Mouse (Mus musculus) lung, adult 2 months (tissue): ENCODE measurements at regions not wholly inside any gene's neighbourhood (a gene's known extent, or its start where the extent isn't known, plus 50 kb on each side); places are given as distances from the start of the nearest gene placed in this dataset.

Source experiments
- DNase-seq: peaks from one replicate; pipeline ENCODE4 v3.0.0; 2022
- H3K4me1 ChIP-seq: fragments of 200-500 bp; 2 replicates; pipeline ENCODE4 v1.6.1; 2011; ENCODE audit warnings: low read length; ENCODE audit not compliant: control insufficient read depth, insufficient read depth
- H3K4me3 ChIP-seq: fragments of 200-500 bp; replicated peaks from 2 replicates; pipeline ENCODE3; 2011; ENCODE audit warnings: low read depth, mild to moderate bottlenecking, control low read depth, low read length; ENCODE audit errors: extremely low read depth
- CTCF ChIP-seq: fragments of 200-500 bp; IDR thresholded peaks from 2 replicates; pipeline ENCODE4 v1.5.1; 2011; ENCODE audit warnings: mild to moderate bottlenecking, low read length, control low read depth; ENCODE audit not compliant: insufficient read depth
- POLR2A ChIP-seq: fragments of 200-500 bp; IDR thresholded peaks from 2 replicates; pipeline ENCODE4 v1.6.1; 2011; ENCODE audit warnings: low read depth, mild to moderate bottlenecking, control low read depth, low read length, borderline replicate concordance; ENCODE audit errors: extremely low read depth
- WGBS: fragments of 180-500 bp; shearing (Covaris S2); methylation state at CpG from one replicate; pipeline ENCODE4 v1.1.7; 2018; 5-methylcytosine and 5-hydroxymethylcytosine counted together

DNA sequence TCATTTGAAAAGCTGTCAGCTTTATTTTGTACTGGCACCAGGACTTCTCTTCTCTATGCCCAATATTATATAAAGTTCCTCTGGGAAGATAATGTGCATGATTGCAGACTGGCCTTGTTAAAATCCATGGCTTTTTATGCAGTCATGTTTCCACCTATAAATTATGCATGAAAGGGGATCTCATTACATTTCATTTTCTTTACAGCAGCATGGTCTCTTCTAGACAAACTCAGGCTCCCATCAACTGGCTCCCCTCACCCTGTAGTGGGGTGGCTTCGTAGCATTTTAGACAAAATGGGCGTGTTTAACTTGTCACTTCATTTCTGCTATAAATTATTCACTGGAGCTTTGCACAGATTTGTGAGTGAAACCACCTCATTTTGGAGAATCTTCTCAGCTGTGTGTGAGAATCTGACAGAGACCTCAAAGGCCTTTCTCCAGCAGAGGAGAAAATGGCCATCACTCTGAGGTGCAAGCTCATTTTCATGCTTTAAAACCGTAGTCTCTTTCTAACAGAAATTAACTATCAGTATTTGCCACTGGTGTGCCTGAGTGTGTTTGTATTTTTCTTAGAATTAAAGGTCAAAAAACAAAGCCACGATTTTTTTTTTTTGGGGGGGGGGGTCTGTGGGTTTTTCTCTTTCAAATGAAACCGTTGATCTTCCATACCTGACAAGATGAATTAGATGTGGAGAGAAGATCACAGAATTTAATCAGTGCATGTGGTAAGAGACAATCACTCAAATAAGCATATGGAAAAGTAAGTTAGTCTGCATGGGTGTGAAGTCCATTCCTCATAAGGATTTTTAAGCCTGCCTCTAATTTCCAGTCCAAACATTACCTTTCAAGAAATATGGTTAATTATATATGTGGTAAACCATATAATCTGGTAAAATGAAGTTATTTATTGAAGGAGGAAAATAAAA lies 111.4 kb upstream of the 1700008P02Rik start:
- Histone ChIP-seq H3K4me1 (no peaks in the 10 kb centered on the region), H3K4me3 (no peak overlapping the region)
- 49% methylated on average over 5 of the region's 5 CpGs for WGBS
- no peak for DNase-seq
- TF ChIP-seq CTCF (no peak), POLR2A (no peak)

- Histone ChIP-seq H3K4me1 (no peaks in the 10 kb centered on the region), H3K4me3 (no peak overlapping the region)
- DNase-seq: no peak
- TF ChIP-seq CTCF (no peak), POLR2A (no peak)
Observed at GRCm38 (mm10) chr3:6730066-6730465, 109.8 kb upstream of the 1700008P02Rik start.

- Histone ChIP-seq H3K4me1 (no peaks in the 10 kb centered on the region), H3K4me3 (no peak overlapping the region)
- TF ChIP-seq CTCF: no peak
- TF ChIP-seq POLR2A: no peak
- 70% methylated on average over 2 of the region's 2 CpGs for WGBS
- no peak for DNase-seq
Observed at GRCm38 (mm10) chr3:6683679-6684078, 63.4 kb upstream of the 1700008P02Rik start.

DNA sequence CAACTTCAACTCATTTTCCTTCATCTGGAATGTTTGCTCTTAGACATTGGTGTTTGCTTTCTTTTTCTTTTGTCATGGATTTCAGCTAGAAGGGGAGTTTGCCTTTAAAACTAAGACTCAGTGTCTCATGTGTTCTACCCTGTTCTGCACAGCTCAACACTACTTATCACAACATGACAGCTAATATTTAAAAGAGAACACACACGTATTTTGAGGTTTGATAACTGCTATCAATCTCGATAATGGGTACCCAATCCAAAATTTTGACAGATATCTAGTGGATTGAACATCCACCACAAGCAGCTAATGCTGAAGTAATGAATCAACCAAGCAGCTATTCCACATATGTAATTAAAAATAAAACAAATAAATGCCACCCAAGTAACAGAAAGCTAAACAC lies 61.2 kb upstream of the 1700008P02Rik start:
- 54% methylated on average over 2 of the region's 2 CpGs for WGBS
- no peak for DNase-seq
- TF ChIP-seq CTCF (no peak), POLR2A (no peak)
- Histone ChIP-seq H3K4me1 (no peaks in the 10 kb centered on the region), H3K4me3 (no peak overlapping the region)

DNA sequence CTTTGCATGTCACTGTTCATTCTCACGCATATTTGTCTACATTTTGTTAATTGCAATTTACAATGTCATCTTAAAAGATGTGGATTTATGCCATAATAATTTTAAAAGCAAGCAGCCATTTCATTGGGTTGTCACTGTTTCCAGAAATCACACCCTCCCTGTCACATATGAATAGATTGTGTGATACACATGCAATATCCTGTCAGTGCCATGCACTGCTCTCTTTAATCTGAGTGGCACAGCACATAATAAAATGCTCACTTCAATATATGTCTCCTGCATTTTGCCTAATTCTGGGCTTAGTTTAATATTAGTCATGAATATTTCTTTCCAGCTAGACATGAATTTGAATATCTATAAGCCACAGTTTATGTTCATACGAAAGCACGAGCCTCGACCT lies 56.1 kb upstream of the 1700008P02Rik start:
- 78% methylated on average over 4 of the region's 4 CpGs for WGBS
- H3K4me3 ChIP-seq: no peak overlapping the region
- no peaks in the 10 kb centered on the region for H3K4me1 ChIP-seq
- TF ChIP-seq CTCF (no peak), POLR2A (no peak)
- DNase-seq: no peak

- DNase-seq: no peak
- WGBS: 44% methylated on average over 3 of the region's 3 CpGs
- Histone ChIP-seq H3K4me3 (no peak overlapping the region), H3K4me1 (no peaks in the 10 kb centered on the region)
- TF ChIP-seq POLR2A (no peak), CTCF (no peak)
Observed at GRCm38 (mm10) chr3:6675354-6675753, 55.1 kb upstream of the 1700008P02Rik start.
